Mouse (Mus musculus) CH12.LX (cell line): ENCODE data around the gene Car10. TPM values are rescaled to one million over a fixed set of nuclear protein-coding genes. Genes with fewer than 3 reads are reported as not detected.

Source experiments
- DNase-seq: peaks from one replicate; pipeline ENCODE4 v3.0.0-alpha.2; 2013; ENCODE audit errors: extremely low read depth
- H3K27ac ChIP-seq: 2 replicates; pipeline ENCODE4 v1.5.1; 2012; ENCODE audit warnings: low read depth, mild to moderate bottlenecking, control low read depth, moderate library complexity; ENCODE audit not compliant: insufficient read depth
- H3K27me3 ChIP-seq: replicated peaks from 2 replicates; pipeline ENCODE3; 2012; ENCODE audit warnings: inconsistent platforms
- H3K36me3 ChIP-seq, 2 experiments: replicated peaks in 1 of 2; 2 replicates each; pipeline versions ENCODE3 to v1.6.1; 2012; ENCODE audit warnings: inconsistent platforms in 1 of 2, low read length in 1 of 2, mild to moderate bottlenecking in 1 of 2, mixed read lengths in 1 of 2, moderate library complexity in 1 of 2; ENCODE audit not compliant: control insufficient read depth in 1 of 2, insufficient read depth in 1 of 2
- H3K4me1 ChIP-seq, 2 experiments: 2 replicates each; pipeline ENCODE4 v1.6.1; 2012; ENCODE audit warnings: inconsistent platforms in 1 of 2, moderate library complexity in 1 of 2; ENCODE audit not compliant: insufficient read depth in 2 of 2, control insufficient read depth in 1 of 2
- H3K4me2 ChIP-seq: 2 replicates; pipeline ENCODE4 v1.6.1; 2012; ENCODE audit warnings: low read depth, mild to moderate bottlenecking, control low read depth; ENCODE audit not compliant: poor library complexity, insufficient read depth, severe bottlenecking
- H3K4me3 ChIP-seq, 3 experiments: fragments of 150-350 bp in 1 of 3; sonication (generic) in 1 of 3; replicated peaks in 1 of 3; 2 replicates each; pipeline versions ENCODE3 to v1.5.1; 2011 to 2012; ENCODE audit warnings: low read depth in 2 of 3, low read length in 2 of 3, mild to moderate bottlenecking in 2 of 3, moderate library complexity in 2 of 3, control low read depth in 1 of 3, improper control_type of control experiment in 1 of 3, inconsistent platforms in 1 of 3, mixed read lengths in 1 of 3; ENCODE audit not compliant: poor library complexity in 1 of 3
- H3K79me2 ChIP-seq: replicated peaks from 2 replicates; pipeline ENCODE4 v1.6.1; 2012; ENCODE audit warnings: mild to moderate bottlenecking, moderate library complexity; ENCODE audit not compliant: control insufficient read depth, poor library complexity, insufficient read depth, severe bottlenecking; ENCODE audit errors: extremely low read depth
- H3K9ac ChIP-seq: 2 replicates; pipeline ENCODE4 v1.6.1; 2012; ENCODE audit warnings: low read depth, mild to moderate bottlenecking, control low read depth, moderate library complexity; ENCODE audit not compliant: insufficient read depth
- H3K9me3 ChIP-seq: replicated peaks from 2 replicates; pipeline ENCODE3; 2012; ENCODE audit warnings: low read length, inconsistent platforms, mixed read lengths
- BHLHE40 ChIP-seq: IDR thresholded peaks from 2 replicates; pipeline ENCODE4 v1.6.1; 2011; ENCODE audit warnings: mild to moderate bottlenecking, low read depth, low read length, improper control_type of control experiment
- CHD1 ChIP-seq: IDR thresholded peaks from 2 replicates; pipeline ENCODE4 v1.6.1; 2012; ENCODE audit warnings: low read depth, low read length, improper control_type of control experiment, inconsistent platforms
- CHD2 ChIP-seq: IDR thresholded peaks from 2 replicates; pipeline ENCODE4 v1.6.1; 2011; ENCODE audit warnings: low read length, improper control_type of control experiment
- CTCF ChIP-seq, 2 experiments: IDR thresholded peaks in 1 of 2; conservative IDR thresholded peaks in 1 of 2; 2 replicates each; pipeline ENCODE4 v1.5.1; 2011 to 2012; ENCODE audit warnings: low read depth in 2 of 2, low read length in 2 of 2, improper control_type of control experiment in 1 of 2, inconsistent platforms in 1 of 2, mild to moderate bottlenecking in 1 of 2, moderate library complexity in 1 of 2
- ELF1 ChIP-seq: IDR thresholded peaks from 2 replicates; pipeline ENCODE4 v1.6.1; 2014; ENCODE audit warnings: low read depth, mild to moderate bottlenecking, inconsistent platforms, low read length, improper control_type of control experiment
- EP300 ChIP-seq: IDR thresholded peaks from 2 replicates; pipeline ENCODE4 v1.6.1; 2011; ENCODE audit warnings: low read length, improper control_type of control experiment
- ETS1 ChIP-seq: conservative IDR thresholded peaks from 2 replicates; pipeline ENCODE4 v1.6.1; 2012; ENCODE audit warnings: low read depth, mild to moderate bottlenecking, inconsistent platforms, low read length, improper control_type of control experiment, moderate library complexity
- GABPA ChIP-seq: IDR thresholded peaks from 2 replicates; pipeline ENCODE4 v1.6.1; 2012; ENCODE audit warnings: low read depth, low read length, improper control_type of control experiment, inconsistent platforms; ENCODE audit not compliant: insufficient replicate concordance
- JUN ChIP-seq: IDR thresholded peaks from 2 replicates; pipeline ENCODE4 v1.6.1; 2011; ENCODE audit warnings: low read depth, mild to moderate bottlenecking, low read length, improper control_type of control experiment, moderate library complexity; ENCODE audit not compliant: insufficient read depth
- JUND ChIP-seq: conservative IDR thresholded peaks from 2 replicates; pipeline ENCODE4 v1.6.1; 2011; ENCODE audit warnings: low read depth, low read length, improper control_type of control experiment
- MAFK ChIP-seq: IDR thresholded peaks from 2 replicates; pipeline ENCODE4 v1.6.1; 2011; ENCODE audit warnings: low read length, improper control_type of control experiment; ENCODE audit not compliant: insufficient replicate concordance
- MAX ChIP-seq: IDR thresholded peaks from 2 replicates; pipeline ENCODE4 v1.6.1; 2011; ENCODE audit warnings: low read length, improper control_type of control experiment
- MEF2A ChIP-seq: IDR thresholded peaks from 2 replicates; pipeline ENCODE4 v1.6.1; 2014; ENCODE audit warnings: low read depth, mild to moderate bottlenecking, inconsistent platforms, low read length, improper control_type of control experiment, borderline replicate concordance
- MXI1 ChIP-seq: IDR thresholded peaks from 2 replicates; pipeline ENCODE4 v1.6.1; 2011; ENCODE audit warnings: mild to moderate bottlenecking, low read depth, low read length, improper control_type of control experiment
- MYC ChIP-seq: IDR thresholded peaks from 2 replicates; pipeline ENCODE4 v1.6.1; 2011; ENCODE audit warnings: low read depth, mild to moderate bottlenecking, improper control_type of control experiment, low read length
- NELFE ChIP-seq: IDR thresholded peaks from 2 replicates; pipeline ENCODE4 v1.6.1; 2011; ENCODE audit warnings: low read depth, low read length, improper control_type of control experiment
- NRF1 ChIP-seq: IDR thresholded peaks from 2 replicates; pipeline ENCODE4 v1.6.1; 2014; ENCODE audit warnings: low read depth, mild to moderate bottlenecking, inconsistent platforms, low read length, improper control_type of control experiment, moderate library complexity
- RAD21 ChIP-seq: IDR thresholded peaks from 2 replicates; pipeline ENCODE4 v1.6.1; 2011; ENCODE audit warnings: low read depth, mild to moderate bottlenecking, low read length, improper control_type of control experiment, moderate library complexity
- RCOR1 ChIP-seq: conservative IDR thresholded peaks from 2 replicates; pipeline ENCODE4 v1.6.1; 2012; ENCODE audit warnings: low read depth, mild to moderate bottlenecking, inconsistent platforms, low read length, improper control_type of control experiment
- SIN3A ChIP-seq: IDR thresholded peaks from 2 replicates; pipeline ENCODE4 v1.6.1; 2012; ENCODE audit warnings: low read length, improper control_type of control experiment, inconsistent platforms
- SMC3 ChIP-seq: IDR thresholded peaks from 2 replicates; pipeline ENCODE4 v1.6.1; 2011; ENCODE audit warnings: low read depth, low read length, improper control_type of control experiment
- TCF12 ChIP-seq: IDR thresholded peaks from 2 replicates; pipeline ENCODE4 v1.6.1; 2014; ENCODE audit warnings: low read depth, mild to moderate bottlenecking, inconsistent platforms, low read length, improper control_type of control experiment
- UBTF ChIP-seq: IDR thresholded peaks from 2 replicates; pipeline ENCODE4 v1.6.1; 2012; ENCODE audit warnings: low read depth, mild to moderate bottlenecking, inconsistent platforms, low read length, improper control_type of control experiment, moderate library complexity
- USF2 ChIP-seq: conservative IDR thresholded peaks from 2 replicates; pipeline ENCODE4 v1.6.1; 2011; ENCODE audit warnings: low read depth, low read length, improper control_type of control experiment
- ZKSCAN1 ChIP-seq: IDR thresholded peaks from 2 replicates; pipeline ENCODE4 v1.6.1; 2012; ENCODE audit warnings: low read depth, inconsistent platforms, low read length, improper control_type of control experiment, borderline replicate concordance
- ZMIZ1 ChIP-seq: IDR thresholded peaks from 2 replicates; pipeline ENCODE4 v1.6.1; 2012; ENCODE audit warnings: low read depth, mild to moderate bottlenecking, inconsistent platforms, low read length, improper control_type of control experiment
- dilution Hi-C: fragments of 300-500 bp; cut with MboI; formaldehyde crosslinking; loops from 2 replicates; pipeline ENCODE4 v1.14.3; 2020; ENCODE audit warnings: low sequenced_read_pairs; ENCODE audit not compliant: extremely low pct_unique_long_range_greater_than_20kb, extremely low pct_ligation_motif_present
- in situ Hi-C: fragments of 300-500 bp; cut with MboI; formaldehyde crosslinking; loops from 3 replicates; pipeline ENCODE4 v1.14.3; 2019; ENCODE audit warnings: low sequenced_read_pairs, low pct_ligation_motif_present, low pct_unique_long_range_greater_than_20kb, mixed read lengths
- polyA plus RNA-seq: library from polyadenylated mRNA; unstranded; fragments of >175 nt; gene quantifications from 2 replicates; pipeline ENCODE4 v1.2.1, GENCODE M21; 2012; ENCODE audit warnings: low read depth; ENCODE audit not compliant: insufficient read length
- total RNA-seq, 2 experiments: library from RNA; depleted of rRNA; stranded (reverse); fragments of 300-350 nt in 1 of 2; fragments of >200 nt in 1 of 2; gene quantifications; 2 replicates each; pipeline ENCODE4 v1.2.3; 2012 to 2014

The Car10 gene
- total and polyA plus RNA-seq, 3 experiments: not detected

GRCm38 (mm10) chr11:93065656-93066181 lies 32.1 kb upstream of the Car10 start:
- no peaks in the 10 kb centered on the region for H3K27me3 ChIP-seq
- H3K27ac ChIP-seq: no peak overlapping the region
- in situ Hi-C loops: no loop called here
- no peak for DNase-seq
- no peaks in the 10 kb centered on the region for H3K79me2 ChIP-seq
- dilution Hi-C loops: no loop called here
- TF ChIP-seq NRF1 (no peak), USF2 (no peak), MXI1 (no peak)
- H3K36me3 ChIP-seq: no peaks in the 10 kb centered on the region
- no peak overlapping the region for H3K9ac ChIP-seq
- H3K9me3 ChIP-seq: peaks cover 59% of the 10 kb centered on the region
- H3K4me1 ChIP-seq: no peaks in the 10 kb centered on the region
- no peak overlapping the region for H3K4me2 ChIP-seq
- no peak overlapping the region for H3K4me3 ChIP-seq

DNA sequence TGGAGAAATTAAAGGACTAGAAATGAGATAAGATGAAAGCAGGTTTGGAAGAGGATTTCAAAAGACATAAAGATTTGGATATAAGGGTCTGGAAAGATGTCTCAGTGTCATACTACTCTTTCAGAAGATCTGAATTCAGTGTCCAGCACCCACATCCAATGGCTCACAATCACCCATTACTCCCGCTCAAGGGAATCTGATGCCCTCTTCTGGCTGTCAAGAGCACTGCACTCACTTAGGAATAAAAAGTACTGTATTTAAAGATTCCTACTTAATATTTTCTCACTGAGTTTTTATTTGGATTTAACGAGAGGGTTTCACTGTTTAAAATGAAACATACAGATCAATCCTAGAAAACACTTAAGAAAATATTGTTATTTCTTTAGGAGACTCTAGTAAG lies 2.2 kb upstream of the Car10 start:
- H3K4me3 ChIP-seq: no peak overlapping the region
- DNase-seq: no peak
- no peak overlapping the region for H3K27ac ChIP-seq

GRCm38 (mm10) chr11:93097001-93097400 lies 827 bp upstream of the Car10 start:
- no peaks in the 10 kb centered on the region for H3K79me2 ChIP-seq
- no peaks in the 10 kb centered on the region for H3K36me3 ChIP-seq
- TF ChIP-seq RCOR1 (no peak), EP300 (no peak), NRF1 (no peak), ZKSCAN1 (no peak), NELFE (no peak), UBTF (no peak), JUND (no peak), MEF2A (no peak), GABPA (no peak), TCF12 (no peak), SIN3A (no peak), ETS1 (no peak), ZMIZ1 (no peak), CTCF (conservative IDR thresholded peaks at IDR 0.05 in 1 of 2, IDR thresholded peaks at IDR 0.05 in 1 of 2; ENCODE audit: low read depth in 2 of 2, low read length in 2 of 2) (no peak), MAFK (no peak), JUN (no peak)
- no peaks in the 10 kb centered on the region for H3K27me3 ChIP-seq
- peaks cover 69% of the 10 kb centered on the region for H3K9me3 ChIP-seq
- no peak overlapping the region for H3K27ac ChIP-seq
- H3K9ac ChIP-seq: no peak overlapping the region
- DNase-seq: no peak
- no peaks in the 10 kb centered on the region for H3K4me1 ChIP-seq
- H3K4me3 ChIP-seq: no peak overlapping the region
- dilution Hi-C loops (no loop called here), in situ Hi-C loops (no loop called here)
- no peak overlapping the region for H3K4me2 ChIP-seq

More for the DNA sequence above, 2.2 kb upstream of the Car10 start:
- H3K27me3 ChIP-seq: no peaks in the 10 kb centered on the region
- no peaks in the 10 kb centered on the region for H3K4me1 ChIP-seq
- no peak for TF ChIP-seq MAX
- no peak for TF ChIP-seq CHD2
- no peak for TF ChIP-seq MYC
- TF ChIP-seq SMC3: no peak
- TF ChIP-seq USF2: no peak
- TF ChIP-seq ZKSCAN1: no peak
- no peak for TF ChIP-seq ZMIZ1
- TF ChIP-seq SIN3A: no peak
- no peak for TF ChIP-seq BHLHE40
- TF ChIP-seq CHD1: no peak
- TF ChIP-seq ELF1: no peak
- TF ChIP-seq RAD21: no peak
- no peak for TF ChIP-seq MEF2A
- TF ChIP-seq, all 38 proteins: peak for 0
- in situ Hi-C loops (no loop called here), dilution Hi-C loops (no loop called here)
- no peak overlapping the region for H3K4me2 ChIP-seq
- peaks cover 57% of the 10 kb centered on the region for H3K9me3 ChIP-seq
- H3K36me3 ChIP-seq: no peaks in the 10 kb centered on the region
- no peak overlapping the region for H3K9ac ChIP-seq
- H3K79me2 ChIP-seq: no peaks in the 10 kb centered on the region
